Mouse (Mus musculus): Measurements from ENCODE around the gene Dbx1.

DNA sequence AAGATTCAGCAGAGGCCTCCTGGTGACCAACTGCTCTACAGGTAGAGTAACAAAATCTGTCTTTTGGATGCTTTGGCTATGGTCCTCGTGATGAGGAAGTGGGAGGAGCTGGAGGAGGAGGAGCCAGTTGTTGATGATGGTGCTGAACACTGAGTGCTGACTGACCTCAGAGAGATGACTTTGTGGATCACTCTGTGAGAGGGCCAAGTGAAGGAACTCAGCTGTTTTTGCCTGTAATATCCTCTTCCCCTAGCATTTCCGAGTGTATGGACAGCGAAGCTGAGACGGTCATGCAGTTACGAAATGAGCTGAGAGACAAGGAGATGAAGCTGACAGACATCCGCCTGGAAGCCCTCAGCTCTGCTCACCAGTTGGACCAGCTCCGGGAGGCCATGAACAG lies 54.1 kb downstream of the Dbx1 start:
- no peak for TF ChIP-seq CTCF (IDR thresholded peaks at IDR 0.05; ENCODE audit: insufficient read depth, low read depth, low read length)
- TF ChIP-seq POLR2A (IDR thresholded peaks at IDR 0.05; ENCODE audit: insufficient read depth, low read depth, low read length): no peak

Data from olfactory bulb, adult 2 months (tissue).